Mouse (Mus musculus) limb, embryonic 12.5 days (tissue): ENCODE measurements around the gene Mfsd4b5. TPM values are rescaled to one million over a fixed set of nuclear protein-coding genes. Genes with fewer than 3 reads are reported as not detected.

Experiments
- ATAC-seq: fragments of 200-750 bp; cut with Nextera tagmentation; 2 replicates; pipeline ENCODE4 v1.8.0; 2017; ENCODE audit warnings: low read depth, moderate TSS enrichment; ENCODE audit not compliant: insufficient number of reproducible peaks, insufficient read depth, low FRiP score, low TSS enrichment
- H3K27ac ChIP-seq: fragments of 300-500 bp; sonication (generic); 2 replicates; pipeline ENCODE4 v1.5.1; 2016; ENCODE audit warnings: mild to moderate bottlenecking, moderate library complexity
- H3K27me3 ChIP-seq: fragments of 300-500 bp; sonication (generic); 2 replicates; pipeline ENCODE4 v1.6.1; 2016; ENCODE audit warnings: mild to moderate bottlenecking, moderate library complexity
- H3K36me3 ChIP-seq: fragments of 300-500 bp; sonication (generic); 2 replicates; pipeline ENCODE4 v1.6.1; 2016; ENCODE audit warnings: mild to moderate bottlenecking, moderate library complexity
- H3K4me1 ChIP-seq: fragments of 300-500 bp; sonication (generic); replicated peaks from 2 replicates; pipeline ENCODE4 v1.6.1; 2016
- H3K4me2 ChIP-seq: fragments of 300-500 bp; sonication (generic); 2 replicates; pipeline ENCODE4 v1.6.1; 2016; ENCODE audit warnings: mild to moderate bottlenecking, moderate library complexity
- H3K4me3 ChIP-seq: fragments of 300-500 bp; sonication (generic); replicated peaks from 2 replicates; pipeline ENCODE4 v1.5.1; 2016; ENCODE audit warnings: mild to moderate bottlenecking
- H3K9ac ChIP-seq: fragments of 300-500 bp; sonication (generic); replicated peaks from 2 replicates; pipeline ENCODE4 v1.6.1; 2016; ENCODE audit warnings: mild to moderate bottlenecking, moderate library complexity
- H3K9me3 ChIP-seq: fragments of 300-500 bp; sonication (generic); 2 replicates; pipeline ENCODE4 v1.6.1; 2016; ENCODE audit warnings: mild to moderate bottlenecking, moderate library complexity
- WGBS: fragments of 180-500 bp; shearing (Covaris S2); methylation state at CpG from one replicate; pipeline ENCODE4 v1.1.7; 2016; 5-methylcytosine and 5-hydroxymethylcytosine counted together
- polyA plus RNA-seq: library from polyadenylated mRNA; unstranded; fragments of >200 nt; fragmentation: Nextera tagmentation; extraction: Ambion mirVana; gene quantifications from 2 replicates; pipeline ENCODE4 v1.2.1, GENCODE M21; 2016

Gene Mfsd4b5
- 0.11 and 0.15 TPM in 2 replicates for polyA plus RNA-seq

- Histone ChIP-seq H3K36me3 (no peaks in the 10 kb centered on the region), H3K9me3 (no peaks in the 10 kb centered on the region), H3K9ac (no peak within 1 kb of the TSS), H3K4me1 (no peaks in the 10 kb centered on the region), H3K4me3 (no peak within 1 kb of the TSS), H3K27me3 (no peaks in the 10 kb centered on the region; the same call in 1 of the 2 replicates), H3K4me2 (no peak within 1 kb of the TSS), H3K27ac (no peak within 1 kb of the TSS)
- WGBS, result 90% methylated on average over 12 of the region's 12 CpGs
- ATAC-seq, result no peak
Measured at GRCm38 (mm10) chr10:39986466-39986865, at the start of gene Mfsd4b5. Gene Mfsd4b5, minus strand, starts transcription at chr10:39986646.

GRCm38 (mm10) chr10:40034956-40035355 lies 48.5 kb upstream of the Mfsd4b5 start:
- H3K4me2 ChIP-seq, result no peak overlapping the region
- WGBS, result 94% methylated on average over 6 of the region's 6 CpGs

GRCm38 (mm10) chr10:40032897-40033296 lies 46.5 kb upstream of the Mfsd4b5 start:
- no peaks in the 10 kb centered on the region for H3K27me3 ChIP-seq
- no peak overlapping the region for H3K4me3 ChIP-seq
- 75% methylated on average over 2 of the region's 2 CpGs for WGBS
- H3K36me3 ChIP-seq, result no peaks in the 10 kb centered on the region
- H3K4me2 ChIP-seq, result no peak overlapping the region
- ATAC-seq, result no peak
- no peaks in the 10 kb centered on the region for H3K9me3 ChIP-seq
- no peak overlapping the region for H3K27ac ChIP-seq
- H3K4me1 ChIP-seq, result no peaks in the 10 kb centered on the region
- no peak overlapping the region for H3K9ac ChIP-seq

More at GRCm38 (mm10) chr10:40034956-40035355, 48.5 kb upstream of the Mfsd4b5 start:
- ATAC-seq, result no peak
- no peaks in the 10 kb centered on the region for H3K9me3 ChIP-seq
- H3K4me1 ChIP-seq, result no peaks in the 10 kb centered on the region
- H3K27ac ChIP-seq, result no peak overlapping the region
- no peak overlapping the region for H3K4me3 ChIP-seq
- no peaks in the 10 kb centered on the region for H3K36me3 ChIP-seq
- H3K9ac ChIP-seq, result no peak overlapping the region
- no peaks in the 10 kb centered on the region for H3K27me3 ChIP-seq

GRCm38 (mm10) chr10:40030716-40031115 lies 44.3 kb upstream of the Mfsd4b5 start:
- Histone ChIP-seq H3K27me3 (no peaks in the 10 kb centered on the region), H3K4me3 (no peak overlapping the region), H3K9ac (no peak overlapping the region), H3K27ac (no peak overlapping the region), H3K4me1 (no peaks in the 10 kb centered on the region), H3K36me3 (no peaks in the 10 kb centered on the region), H3K4me2 (no peak overlapping the region), H3K9me3 (peaks cover 7% of the 10 kb centered on the region; the same call in 1 of the 2 replicates)
- ATAC-seq, result no peak
- WGBS, result 92% methylated on average over 6 of the region's 6 CpGs

- peaks cover 7% of the 10 kb centered on the region; the same call in 1 of the 2 replicates for H3K9me3 ChIP-seq
- peaks cover 8% of the 10 kb centered on the region for H3K4me1 ChIP-seq
- no peak overlapping the region for H3K27ac ChIP-seq
- no peak overlapping the region for H3K4me2 ChIP-seq
- WGBS, result 89% methylated on average over 2 of the region's 2 CpGs
- H3K9ac ChIP-seq, result no peak overlapping the region
- no peak for ATAC-seq
- H3K27me3 ChIP-seq, result no peaks in the 10 kb centered on the region
- no peaks in the 10 kb centered on the region for H3K36me3 ChIP-seq
- H3K4me3 ChIP-seq, result no peak overlapping the region
Measured at GRCm38 (mm10) chr10:40029610-40030009, 43.2 kb upstream of the Mfsd4b5 start.

- ATAC-seq, result no peak
- WGBS, result 87% methylated on average over 8 of the region's 8 CpGs
- peaks cover 9% of the 10 kb centered on the region for H3K4me1 ChIP-seq
- H3K36me3 ChIP-seq, result no peaks in the 10 kb centered on the region
- H3K9me3 ChIP-seq, result peaks cover 7% of the 10 kb centered on the region; the same call in 1 of the 2 replicates
- 0 out of 2 replicates have a peak, but pooled peaks cover 4% of the 10 kb centered on the region for H3K27me3 ChIP-seq
- no peak overlapping the region for H3K27ac ChIP-seq
- H3K4me3 ChIP-seq, result no peak overlapping the region
- H3K4me2 ChIP-seq, result no peak overlapping the region
- H3K9ac ChIP-seq, result no peak overlapping the region
Measured at GRCm38 (mm10) chr10:40028091-40028490, 41.6 kb upstream of the Mfsd4b5 start.

- Histone ChIP-seq H3K9me3 (peaks cover 7% of the 10 kb centered on the region; the same call in 1 of the 2 replicates), H3K36me3 (no peaks in the 10 kb centered on the region), H3K27me3 (0 out of 2 replicates have a peak, but pooled peaks cover 4% of the 10 kb centered on the region), H3K9ac (no peak overlapping the region), H3K4me2 (no peak overlapping the region), H3K4me1 (peaks cover 9% of the 10 kb centered on the region), H3K27ac (no peak overlapping the region), H3K4me3 (no peak overlapping the region)
- 97% methylated on average over 5 of the region's 5 CpGs for WGBS
- no peak for ATAC-seq
Measured at GRCm38 (mm10) chr10:40026546-40026945, 40.1 kb upstream of the Mfsd4b5 start.

GRCm38 (mm10) chr10:40025560-40025959 lies 39.1 kb upstream of the Mfsd4b5 start:
- Histone ChIP-seq H3K4me1 (peaks cover 11% of the 10 kb centered on the region), H3K27ac (peak overlapping the region; percentile 73; the same call in 1 of the 2 replicates), H3K27me3 (0 out of 2 replicates have a peak, but pooled peaks cover 4% of the 10 kb centered on the region), H3K4me2 (peak overlapping the region; percentile 95), H3K36me3 (no peaks in the 10 kb centered on the region), H3K9me3 (peaks cover 7% of the 10 kb centered on the region; the same call in 1 of the 2 replicates), H3K4me3 (peak overlapping the region; percentile 57), H3K9ac (peak overlapping the region; percentile 66)
- ATAC-seq, result no peak
- WGBS, result 49% methylated on average over 8 of the region's 8 CpGs

- 0 out of 2 replicates have a peak, but pooled peaks cover 4% of the 10 kb centered on the region for H3K27me3 ChIP-seq
- ATAC-seq, result peak; percentile 96
- no peaks in the 10 kb centered on the region for H3K36me3 ChIP-seq
- H3K4me2 ChIP-seq, result peak within 1 kb of the TSS; percentile 95
- peak within 1 kb of the TSS; percentile 73 for H3K27ac ChIP-seq
- under 1% methylated on average over 46 of the region's 46 CpGs for WGBS
- peak within 1 kb of the TSS; percentile 66 for H3K9ac ChIP-seq
- H3K4me3 ChIP-seq, result peak within 1 kb of the TSS; percentile 57
- peaks cover 14% of the 10 kb centered on the region for H3K4me1 ChIP-seq
- peaks cover 7% of the 10 kb centered on the region; the same call in 1 of the 2 replicates for H3K9me3 ChIP-seq
Measured at GRCm38 (mm10) chr10:40024554-40025428, 38.3 kb upstream of the Mfsd4b5 start, which contains the start of gene Mfsd4b1. Gene Mfsd4b1, minus strand, starts transcription at chr10:40025268.

- Histone ChIP-seq H3K4me2 (no peak overlapping the region), H3K9ac (no peak overlapping the region), H3K4me3 (no peak overlapping the region), H3K27me3 (0 out of 2 replicates have a peak, but pooled peaks cover 4% of the 10 kb centered on the region), H3K27ac (no peak overlapping the region), H3K36me3 (no peaks in the 10 kb centered on the region), H3K4me1 (peaks cover 11% of the 10 kb centered on the region), H3K9me3 (no peaks in the 10 kb centered on the region)
- ATAC-seq, result no peak
- 37% methylated on average over 2 of the region's 2 CpGs for WGBS
Measured at GRCm38 (mm10) chr10:40020401-40020800, 34.0 kb upstream of the Mfsd4b5 start.

- no peak overlapping the region for H3K9ac ChIP-seq
- 0 out of 2 replicates have a peak, but pooled peaks cover 5% of the 10 kb centered on the region for H3K4me1 ChIP-seq
- WGBS, result 86% methylated on average over 3 of the region's 3 CpGs
- H3K4me2 ChIP-seq, result no peak overlapping the region
- ATAC-seq, result no peak
- 0 out of 2 replicates have a peak, but pooled peaks cover 4% of the 10 kb centered on the region for H3K27me3 ChIP-seq
- no peak overlapping the region for H3K27ac ChIP-seq
- no peaks in the 10 kb centered on the region for H3K36me3 ChIP-seq
- no peak overlapping the region for H3K4me3 ChIP-seq
- no peaks in the 10 kb centered on the region for H3K9me3 ChIP-seq
Measured at GRCm38 (mm10) chr10:40019492-40019891, 33.0 kb upstream of the Mfsd4b5 start.
